Mouse (Mus musculus): Measurements from ENCODE around the gene Cracr2b.
A peak's percentile ranks its signal among the peaks of the same experiment; 100 is the strongest.
"Not testable (repeated sequence)": the region's sequence is repeated elsewhere in the genome, so short reads cannot be mapped to it uniquely, and the experiment has no call there.

Cracr2b gene

DNA sequence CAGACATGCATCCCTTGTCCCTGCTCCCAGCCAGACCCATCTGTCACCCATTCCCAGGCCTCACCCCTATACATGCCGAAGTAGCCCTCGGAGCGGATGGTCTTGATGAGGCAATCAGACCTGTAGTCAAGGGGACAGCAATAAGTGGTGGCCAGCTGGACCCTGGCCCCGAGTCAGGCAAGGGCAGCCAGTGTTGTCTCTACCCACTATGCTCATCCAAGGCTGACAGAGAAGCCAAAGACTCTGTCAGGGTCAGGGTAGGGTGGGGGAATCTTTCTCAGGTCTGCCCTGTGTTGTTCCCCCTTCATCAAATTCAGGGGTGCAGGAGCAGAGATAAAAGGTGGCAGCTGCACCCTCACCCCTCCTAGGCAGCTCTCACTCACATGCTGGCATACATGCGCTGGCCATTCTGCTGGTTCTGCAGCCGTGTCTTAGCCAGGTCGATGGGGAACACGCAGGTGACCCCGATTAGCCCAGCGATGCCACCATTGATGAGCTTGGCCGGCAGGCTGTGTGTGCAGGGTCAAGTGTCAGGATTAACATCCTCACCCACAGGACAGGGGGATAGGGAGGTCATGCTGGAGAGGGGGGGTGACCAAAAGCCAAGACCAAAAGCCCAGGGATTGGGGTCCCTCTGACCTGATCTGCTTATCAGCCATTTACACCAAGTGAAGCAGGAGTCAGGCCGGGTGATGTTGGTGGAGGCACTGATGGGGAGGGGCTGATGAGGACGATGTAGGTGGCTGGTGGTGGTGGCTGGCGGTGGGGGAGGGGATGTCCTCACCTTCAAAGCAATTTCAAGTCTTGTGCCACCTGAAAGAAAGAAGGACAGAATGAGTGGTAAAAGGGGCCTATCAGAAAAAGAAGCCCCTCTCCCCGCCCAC is 27.1 kb upstream of the Cracr2b start:
- no peak for DNase-seq (ENCODE audit: low read depth, low spot score)

DNA sequence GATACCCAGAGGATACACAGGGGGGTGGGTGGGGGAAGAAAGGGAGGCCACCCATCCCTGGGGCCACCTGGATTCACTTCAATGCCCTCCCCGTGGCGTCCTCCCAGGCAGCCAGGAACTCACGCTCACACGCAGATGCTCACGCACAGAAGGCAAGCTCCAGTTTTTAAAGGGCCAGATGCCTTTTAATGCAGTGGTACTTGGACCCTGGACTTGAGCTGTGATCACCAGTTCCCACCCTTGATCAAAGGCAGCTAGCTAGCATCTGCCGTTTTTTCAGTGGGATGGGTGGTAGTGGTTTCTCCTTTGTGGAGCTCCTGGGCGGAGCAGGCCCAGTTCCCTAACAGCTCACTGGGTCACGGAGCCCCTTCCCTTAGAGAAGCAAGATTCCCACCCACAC is 26.4 kb upstream of the Cracr2b start:
- no peak for DNase-seq (ENCODE audit: low read depth, low spot score)

DNA sequence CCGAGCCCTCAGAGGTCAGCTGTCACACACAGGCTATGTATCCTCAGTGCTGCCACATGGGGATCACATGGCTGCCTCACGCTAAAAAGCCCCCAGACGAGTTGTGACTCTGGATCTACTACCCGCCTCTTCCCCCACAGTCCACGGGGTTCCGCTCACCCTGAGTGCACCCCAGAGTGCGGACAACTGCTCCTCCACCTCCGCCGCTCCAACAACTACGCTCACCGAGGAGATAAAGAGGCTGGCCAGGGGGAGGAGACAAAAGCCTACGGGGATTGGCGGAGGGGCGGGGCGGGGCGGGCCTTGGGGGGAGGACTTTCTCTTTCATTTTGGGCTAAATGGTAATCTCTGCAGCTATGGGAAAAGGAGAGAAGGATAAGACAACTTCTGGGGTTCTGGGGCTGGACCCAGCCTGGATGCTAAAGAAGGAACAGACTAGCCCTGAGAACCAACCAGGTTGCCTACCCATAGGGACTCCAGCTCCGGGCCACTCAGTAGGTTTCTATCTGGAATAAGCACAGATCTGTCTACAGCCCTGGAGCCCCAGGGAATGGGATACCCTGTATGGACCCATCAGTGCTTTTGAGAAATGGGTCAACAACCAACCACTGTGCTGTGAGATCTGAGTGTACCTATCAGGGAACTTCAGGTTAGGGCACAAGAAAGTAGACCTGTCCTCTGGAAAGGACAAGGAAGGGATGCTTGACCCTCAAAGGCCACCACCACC is 25.6 kb upstream of the Cracr2b start:
- no peak for DNase-seq (ENCODE audit: low read depth, low spot score)

DNA sequence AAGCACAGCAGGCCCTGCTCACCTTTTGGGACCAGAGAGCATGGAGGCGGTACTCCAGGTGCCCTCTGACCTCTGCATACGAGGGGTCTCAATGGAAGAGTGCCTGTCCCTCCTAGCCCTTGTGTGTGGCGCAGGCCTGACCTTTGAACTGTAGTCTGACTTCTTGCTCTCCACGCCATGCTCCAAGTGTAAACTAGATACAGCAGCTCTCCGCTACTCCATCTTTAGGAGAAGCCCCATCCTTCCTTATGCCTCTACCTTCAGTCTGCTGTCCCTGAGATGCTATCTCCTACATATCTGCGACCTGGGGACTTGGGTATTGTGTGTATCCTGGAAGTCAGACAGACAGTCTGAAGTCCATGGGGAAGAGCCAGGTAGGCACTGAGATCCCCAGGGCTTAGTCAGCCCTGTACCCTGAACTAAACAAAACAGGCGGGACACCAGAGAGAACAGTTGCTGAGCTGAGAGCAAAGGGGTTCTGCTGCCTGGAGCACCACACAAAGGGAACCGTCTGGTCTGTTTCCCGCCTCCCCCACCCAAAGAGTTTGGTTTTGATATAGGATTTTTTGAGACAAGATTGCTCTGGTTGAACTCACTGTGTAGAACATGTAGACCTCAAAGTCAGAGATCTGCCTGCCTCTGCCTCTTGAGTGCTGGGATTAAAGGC is 24.9 kb upstream of the Cracr2b start:
- DNase-seq (ENCODE audit: low read depth, low spot score): no peak

DNA sequence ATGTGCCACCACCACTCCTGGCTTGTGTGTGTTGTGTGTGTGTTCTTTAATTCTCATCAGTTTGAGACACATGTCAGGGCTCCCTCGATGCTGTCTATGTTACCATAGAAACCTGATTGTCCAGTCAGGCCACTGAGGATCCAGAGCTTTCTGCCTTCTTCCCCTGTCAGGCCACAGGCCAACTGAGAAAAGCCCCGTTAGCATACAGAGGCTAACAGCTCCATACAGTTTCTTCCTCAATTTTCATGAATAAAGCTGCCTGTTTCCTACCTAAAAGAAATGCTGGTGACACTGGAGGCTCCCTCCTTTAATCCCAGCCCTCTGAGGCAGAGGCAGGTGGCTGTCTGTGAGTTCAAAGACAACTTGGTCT is 24.4 kb upstream of the Cracr2b start:
- DNase-seq (ENCODE audit: low read depth, low spot score): no peak

DNA sequence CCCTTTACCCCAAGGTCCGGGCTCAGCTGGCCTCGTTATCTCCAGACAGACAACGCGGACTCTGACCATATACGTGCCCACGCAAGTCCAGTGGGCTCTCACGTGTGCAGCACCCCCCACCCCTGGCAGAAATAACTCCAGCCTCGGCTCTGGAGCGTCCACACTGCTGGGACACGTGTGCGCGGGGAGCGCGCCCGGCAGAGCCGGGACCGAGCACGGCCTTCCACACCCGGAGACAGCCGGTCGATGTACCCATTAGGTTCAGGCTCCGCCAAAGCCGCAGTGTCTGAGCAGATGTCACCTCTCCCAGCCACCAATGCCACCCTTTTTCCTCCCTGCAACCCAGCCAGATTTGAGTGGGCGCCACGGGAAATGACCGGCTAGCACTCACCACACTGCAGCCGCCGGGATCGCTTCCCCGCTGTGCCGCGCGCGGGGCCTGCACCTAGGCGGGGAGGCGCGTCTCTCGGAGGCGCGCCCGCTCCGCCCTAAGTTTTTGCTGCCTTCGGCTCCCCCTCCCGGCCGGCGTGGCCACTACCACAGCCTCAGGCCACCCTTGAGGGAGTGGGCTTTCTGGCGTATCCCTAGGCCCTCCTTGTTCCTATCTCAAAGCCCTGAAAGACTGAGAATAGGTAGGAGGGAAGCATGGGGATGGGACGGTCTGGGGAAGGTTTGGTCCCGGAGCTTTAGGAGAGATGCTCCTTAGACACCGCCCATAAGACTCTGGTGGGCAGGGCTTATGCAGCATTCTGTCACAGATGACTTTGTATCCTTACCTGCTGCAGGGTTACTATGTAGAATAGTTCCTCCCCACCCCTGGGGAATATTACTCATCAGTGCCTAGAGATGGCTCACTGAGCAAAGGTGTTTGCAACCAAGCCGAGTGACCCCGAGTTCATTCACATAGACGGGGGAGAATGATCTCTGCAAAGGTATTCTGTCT is 23.4 kb upstream of the Cracr2b start, which contains the start of gene Slc25a22:
Slc25a22 (minus strand) TSS at position 715 of the 943 bp plus-strand sequence.
- no peak for DNase-seq (ENCODE audit: low read depth, low spot score)

DNA sequence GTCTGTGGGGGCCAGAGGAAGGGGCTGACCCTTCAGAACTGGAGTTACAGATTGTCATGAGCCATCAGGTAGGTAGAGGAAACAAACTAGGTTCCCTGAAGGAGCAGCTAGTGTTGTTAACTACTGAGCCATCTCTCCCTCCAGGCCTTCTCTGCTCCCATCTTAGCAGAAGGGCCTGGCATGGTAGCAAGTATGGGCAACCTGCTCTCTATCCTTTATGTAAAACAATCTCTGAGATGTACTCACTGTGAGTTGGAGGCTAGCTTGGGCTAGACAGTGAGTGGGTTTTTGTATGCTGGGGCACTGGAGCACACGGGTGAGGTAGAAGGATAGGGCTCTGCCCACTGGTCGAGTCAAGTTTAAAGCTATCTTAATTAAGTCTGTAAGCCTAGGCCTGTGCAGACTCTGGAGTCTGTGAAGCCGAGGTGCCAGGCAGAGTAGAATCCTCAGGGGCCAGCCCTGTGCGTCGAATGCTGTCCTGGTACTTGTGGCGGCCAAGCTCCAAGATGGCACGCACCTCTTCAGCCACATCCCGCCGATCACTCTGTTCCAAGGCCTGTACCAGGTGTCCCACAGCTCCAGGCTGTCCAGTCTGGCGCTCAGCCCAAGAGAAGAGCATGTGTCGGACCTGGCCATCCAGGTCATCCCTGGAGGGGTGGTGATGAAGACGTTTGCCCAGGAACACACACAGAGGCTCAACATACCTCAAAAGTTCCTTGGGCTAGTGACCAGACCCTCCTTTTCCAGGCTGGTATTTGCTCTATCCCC is 22.5 kb upstream of the Cracr2b start:
- no peak for DNase-seq (ENCODE audit: low read depth, low spot score)

DNA sequence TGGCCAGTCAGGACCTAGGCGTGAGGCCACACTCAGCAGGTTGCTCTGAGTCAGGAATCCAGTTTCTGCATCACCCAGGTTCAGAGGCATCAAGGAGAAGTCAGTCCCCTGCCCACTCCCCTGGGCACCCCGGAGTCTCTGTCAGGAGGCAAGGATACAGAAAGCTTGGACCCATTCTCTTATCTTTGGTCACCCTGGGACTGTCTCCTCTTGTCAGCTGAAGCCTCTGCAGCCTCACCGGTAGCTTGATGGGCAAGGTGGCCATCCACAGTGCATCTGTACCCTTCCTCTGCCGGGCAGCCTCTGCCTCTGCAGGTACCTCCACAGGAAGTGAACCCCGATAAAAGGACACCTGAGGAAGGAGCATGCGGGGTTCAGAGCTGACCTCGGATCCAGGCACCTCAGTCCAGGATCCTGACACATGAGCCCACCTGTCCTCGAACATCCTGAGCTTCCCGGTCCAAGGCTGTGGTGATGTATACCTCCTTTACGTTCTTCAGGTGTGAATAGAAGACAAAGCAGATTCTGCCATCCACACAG is 21.7 kb upstream of the Cracr2b start:
- no peak for DNase-seq (ENCODE audit: low read depth, low spot score)

DNA sequence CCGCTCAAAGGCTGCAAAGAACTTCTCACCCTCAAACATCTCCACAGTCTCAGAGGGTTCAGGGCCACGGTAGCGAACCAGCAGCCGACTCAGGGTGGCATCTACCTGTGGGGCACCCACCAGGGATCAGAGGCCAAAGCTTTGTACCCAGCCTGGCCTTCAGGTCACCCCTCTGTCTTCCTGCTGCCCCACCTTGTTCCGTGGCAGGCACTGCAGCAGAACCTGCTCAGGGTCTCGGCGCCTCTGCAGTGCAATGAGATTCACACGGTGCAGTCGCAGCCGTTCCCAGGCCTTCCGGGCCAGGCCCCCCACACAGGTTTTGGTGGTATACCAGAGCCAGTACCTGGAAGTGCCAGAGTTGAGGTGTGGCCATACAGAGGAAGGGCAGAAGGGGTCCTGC is 21.1 kb upstream of the Cracr2b start:
- DNase-seq (ENCODE audit: low read depth, low spot score): no peak

DNA sequence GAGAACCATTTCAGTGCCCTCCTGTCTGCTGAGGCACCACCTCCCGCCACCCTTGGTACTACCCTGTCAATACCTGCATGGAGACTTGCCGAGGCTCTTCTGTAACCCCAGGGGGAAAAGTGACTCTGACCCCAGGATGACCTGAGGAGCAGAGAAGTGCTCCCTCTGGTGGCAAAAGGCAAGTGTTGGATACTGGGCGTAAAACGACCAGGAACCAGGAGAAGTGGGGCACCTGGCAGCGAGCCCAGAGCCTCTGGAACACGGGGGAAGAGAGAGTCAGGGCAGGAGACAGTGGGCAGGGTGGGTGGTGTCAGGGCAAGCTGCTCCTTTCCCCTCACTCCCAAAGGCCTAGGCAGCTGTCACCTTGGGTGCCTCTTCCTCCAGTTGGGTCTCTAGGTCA is 20.3 kb upstream of the Cracr2b start:
- DNase-seq (ENCODE audit: low read depth, low spot score): peak; percentile 77

DNA sequence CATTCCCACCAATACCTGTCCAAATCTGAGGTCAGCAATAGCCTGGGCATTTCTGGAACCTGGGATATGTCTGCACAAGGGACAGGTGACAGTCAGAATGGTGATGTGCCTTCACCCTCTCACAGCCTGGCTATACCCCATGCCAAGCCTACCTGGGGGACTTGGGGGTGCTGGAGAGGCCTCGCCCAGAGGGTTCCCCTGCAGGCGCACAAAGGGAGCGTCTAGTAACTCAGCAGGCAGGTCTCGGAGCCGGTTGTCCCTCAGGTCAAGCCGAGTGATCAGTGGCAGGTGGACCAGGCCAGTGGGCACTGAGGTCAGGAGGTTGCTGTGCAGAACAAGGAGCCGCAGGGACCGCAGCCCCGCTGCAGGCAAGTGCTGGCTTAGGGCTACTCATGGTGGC is 19.4 kb upstream of the Cracr2b start:
- no peak for DNase-seq (ENCODE audit: low read depth, low spot score)

DNA sequence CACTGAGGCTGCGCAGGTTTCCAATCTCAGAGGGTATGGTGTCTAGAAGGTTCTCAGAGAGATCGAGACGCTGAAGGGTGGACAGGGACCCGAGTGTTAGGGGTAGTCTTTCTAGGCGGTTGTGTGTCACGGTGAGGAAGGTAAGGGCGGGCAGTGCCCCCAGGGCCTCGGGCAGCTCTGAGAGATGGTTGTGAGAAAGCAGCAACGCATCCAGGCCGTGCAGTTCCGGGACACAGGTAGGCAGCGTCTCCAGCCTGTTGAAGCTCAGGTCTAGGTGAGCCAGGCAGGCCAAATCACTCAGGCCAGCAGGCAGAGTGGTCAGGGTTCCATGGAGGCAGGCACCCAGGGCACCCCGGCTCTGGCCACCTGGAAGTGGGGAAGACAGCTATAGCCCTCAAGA is 18.7 kb upstream of the Cracr2b start:
- DNase-seq (ENCODE audit: low read depth, low spot score): no peak

DNA sequence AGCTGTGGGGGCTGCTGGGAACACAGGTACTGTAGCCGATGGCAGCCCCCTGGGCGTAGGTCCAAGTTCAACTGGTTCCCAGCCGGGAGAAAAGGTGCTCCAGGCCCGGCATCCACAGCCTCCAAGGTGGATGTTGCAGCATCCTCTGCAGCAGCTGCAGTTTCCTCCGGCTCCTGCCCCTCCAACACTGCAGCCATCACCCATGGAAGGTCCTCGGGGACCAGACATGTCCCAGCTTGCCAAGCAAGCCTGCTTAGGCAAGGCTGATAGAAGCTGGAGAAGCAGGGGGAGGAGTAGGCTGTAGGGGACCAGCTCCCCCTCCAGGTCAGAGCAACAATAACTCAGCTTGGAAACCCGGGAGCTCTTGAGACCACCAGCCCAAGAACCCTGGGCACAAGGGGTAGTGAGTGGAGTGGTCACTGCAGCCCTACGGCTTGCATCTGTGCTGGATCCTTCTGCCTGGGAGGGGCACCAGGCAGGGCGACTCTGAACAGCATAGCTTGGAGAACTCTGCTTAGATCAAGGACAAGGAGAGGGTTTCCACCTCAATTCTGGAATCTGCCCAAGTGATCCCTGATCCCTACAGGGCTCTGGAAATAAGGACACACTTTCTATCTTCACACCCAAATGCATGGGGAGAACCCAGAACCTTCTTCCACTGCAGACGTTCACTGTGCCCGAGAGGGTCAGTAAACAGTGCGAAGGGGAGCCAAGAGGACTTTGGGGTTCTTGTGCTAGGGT is 17.6 kb upstream of the Cracr2b start:
- no peak for DNase-seq (ENCODE audit: low read depth, low spot score)

DNA sequence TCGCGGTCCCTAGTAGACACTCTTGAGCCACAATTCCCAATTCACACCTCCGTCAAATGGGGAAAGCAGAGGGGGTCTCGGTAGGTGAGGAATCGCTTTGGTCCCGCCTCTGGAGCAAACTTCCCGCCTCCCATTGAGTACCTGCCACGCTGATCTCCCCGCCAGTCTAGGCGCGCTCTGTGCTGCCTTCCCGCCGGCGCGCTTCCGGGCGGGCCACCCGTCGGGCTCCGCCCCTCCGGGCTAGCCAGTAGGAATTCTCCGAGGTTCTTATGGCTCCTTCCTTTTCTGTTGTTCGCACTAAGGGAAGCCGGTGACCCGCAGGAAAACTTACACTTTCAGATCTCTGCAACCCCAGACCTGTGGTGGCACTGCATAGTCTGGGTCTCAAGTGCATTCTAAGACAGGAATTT is 17.1 kb upstream of the Cracr2b start, which contains the start of gene Pidd1:
Pidd1 (minus strand) TSS at position 198 of the 410 bp plus-strand sequence.
- no peak for DNase-seq (ENCODE audit: low read depth, low spot score)

DNA sequence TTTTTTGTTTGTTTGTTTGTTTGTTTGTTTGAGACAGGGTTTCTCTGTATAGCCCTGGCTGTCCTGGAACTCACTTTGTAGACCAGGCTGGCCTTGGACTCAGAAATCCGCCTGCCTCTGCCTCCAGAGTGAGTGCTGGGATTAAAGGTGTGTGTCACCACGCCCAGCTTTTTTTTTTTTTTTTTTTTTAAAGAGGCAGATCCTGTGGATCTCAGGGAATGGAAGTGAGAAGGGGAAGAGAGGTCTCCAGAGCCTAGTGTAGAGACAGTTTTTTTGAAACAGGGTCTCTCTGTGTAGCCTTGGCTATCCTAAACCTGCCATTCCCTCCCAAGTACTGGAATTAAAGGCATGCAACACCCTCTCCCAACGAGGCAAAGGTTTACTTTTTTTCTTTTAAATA is 14.5 kb upstream of the Cracr2b start:
- not testable (repeated sequence) for DNase-seq (ENCODE audit: low read depth, low spot score)

DNA sequence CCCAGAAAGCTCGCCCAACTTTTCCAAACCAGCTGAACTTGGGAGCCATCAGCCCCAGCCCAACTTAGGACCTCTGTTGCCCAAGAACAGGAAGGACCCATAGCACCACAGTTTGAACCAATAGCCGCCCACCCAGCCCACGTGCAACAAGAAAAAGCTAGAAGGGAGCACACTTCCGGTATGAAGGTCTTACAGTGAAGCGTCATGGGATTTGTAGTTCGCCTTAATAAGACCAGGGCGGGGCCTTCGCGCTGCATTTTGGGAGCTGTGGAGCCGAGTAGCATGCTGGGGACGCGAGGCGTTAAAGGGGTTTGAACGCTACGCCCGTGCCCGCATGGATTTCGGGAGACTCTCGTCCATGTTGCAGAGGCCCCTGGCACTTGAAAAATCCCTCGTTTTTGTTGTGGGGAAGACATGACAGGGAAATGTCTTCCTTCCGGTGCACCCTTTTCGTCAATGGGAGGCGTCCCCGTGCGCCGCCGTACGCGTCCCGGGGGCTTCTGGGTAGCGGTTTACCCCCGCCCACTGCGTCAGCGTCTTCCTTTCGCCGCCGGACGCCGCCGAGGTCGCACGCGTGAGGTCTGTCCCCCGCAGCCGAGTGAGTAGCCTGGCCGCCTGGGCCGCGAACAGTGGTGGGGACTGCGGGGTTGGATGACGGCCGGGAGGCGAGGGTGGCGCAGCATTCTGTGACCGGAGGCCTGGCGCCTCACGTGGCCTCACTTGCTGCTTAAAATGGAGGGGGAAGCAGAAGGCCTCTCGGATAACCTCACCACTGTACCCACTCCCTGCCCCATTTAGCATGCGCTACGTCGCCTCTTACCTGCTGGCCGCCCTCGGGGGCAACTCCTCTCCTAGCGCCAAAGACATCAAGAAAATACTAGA is 13.5 kb upstream of the Cracr2b start, which contains the start of gene Rplp2:
Rplp2 (plus strand) TSS at position 261 of the 882 bp plus-strand sequence.
- peak; percentile 86 for DNase-seq (ENCODE audit: low read depth, low spot score)

DNA sequence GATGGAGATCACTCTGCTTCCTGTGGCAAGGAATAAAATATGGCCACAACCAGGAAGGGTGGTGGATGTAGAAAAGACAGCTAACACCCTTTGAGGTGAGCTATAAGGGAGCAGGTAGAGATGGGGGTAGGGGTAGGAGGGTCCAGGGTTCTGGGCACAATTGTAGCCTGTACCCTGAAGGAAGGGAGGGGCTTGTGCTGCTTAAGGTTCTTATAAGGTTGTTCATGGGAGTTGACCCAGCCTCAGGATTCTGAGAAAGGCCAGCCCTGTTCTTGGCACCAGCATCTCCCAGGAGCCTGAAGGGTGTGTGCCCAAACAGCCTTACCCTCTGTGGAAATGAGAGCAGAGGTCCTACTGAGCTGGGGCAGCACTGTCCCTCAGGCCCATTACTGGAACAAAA is 9.0 kb upstream of the Cracr2b start:
- no peak for DNase-seq (ENCODE audit: low read depth, low spot score)

DNA sequence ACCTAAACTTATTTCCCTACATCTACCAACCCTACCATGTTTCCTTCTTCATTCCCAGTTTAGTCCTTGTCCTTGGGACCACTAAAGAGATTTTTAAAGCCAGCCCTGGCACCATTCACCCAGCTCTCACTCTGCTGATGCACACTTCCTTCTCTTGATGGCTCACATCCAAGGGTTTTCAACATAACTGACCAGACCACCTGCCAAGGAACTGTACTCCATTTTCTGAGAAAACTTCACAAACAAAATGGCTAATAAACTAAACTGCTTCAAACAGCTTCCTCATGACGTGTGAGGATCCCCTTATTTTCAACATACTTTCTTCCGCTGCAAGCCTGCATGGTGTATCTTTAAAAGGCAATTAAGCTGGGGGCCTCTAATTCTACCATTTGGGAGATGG is 7.3 kb upstream of the Cracr2b start:
- no peak for DNase-seq (ENCODE audit: low read depth, low spot score)

Measured in retina, postnatal 7 days (tissue).